8 mouse cellular contexts compared by ENCODE assay signal in genomic region chr16:5700731-5701255, GRCm38 (mm10).
A peak's percentile ranks its signal among the peaks of the same experiment; 100 is the strongest.
DNase-seq lines count a peak whose midpoint lies in the region; ATAC-seq and TF ChIP-seq lines count a peak whose summit lies in the region.

No protein-coding gene starts in this region.

- H3K27me3 ChIP-seq in forebrain, embryonic 11.5 days (ENCODE audit: control insufficient read depth, insufficient read depth, low read length), result no peaks in the 10 kb centered on the region
- H3K27me3 ChIP-seq in forebrain, embryonic 15.5 days, result no peaks in the 10 kb centered on the region
- no peaks in the 10 kb centered on the region for H3K27me3 ChIP-seq in midbrain, postnatal 0 days (ENCODE audit: insufficient read depth, low read length)
- H3K27me3 ChIP-seq in midbrain, embryonic 15.5 days (replicated peaks), result no peaks in the 10 kb centered on the region
- H3K27me3 ChIP-seq in hindbrain, embryonic 11.5 days (ENCODE audit: control insufficient read depth, insufficient read depth, low read length), result no peaks in the 10 kb centered on the region

- H3K36me3 ChIP-seq in forebrain, embryonic 11.5 days (ENCODE audit: control insufficient read depth, insufficient read depth, low read length), result no peaks in the 10 kb centered on the region
- H3K36me3 ChIP-seq in forebrain, embryonic 15.5 days, result no peaks in the 10 kb centered on the region
- H3K36me3 ChIP-seq in midbrain, postnatal 0 days (ENCODE audit: insufficient read depth, low read length), result no peaks in the 10 kb centered on the region
- no peaks in the 10 kb centered on the region for H3K36me3 ChIP-seq in midbrain, embryonic 15.5 days (replicated peaks)
- no peaks in the 10 kb centered on the region for H3K36me3 ChIP-seq in hindbrain, embryonic 11.5 days (ENCODE audit: control insufficient read depth, insufficient read depth, low read length)

- no peaks in the 10 kb centered on the region for H3K4me1 ChIP-seq in forebrain, embryonic 11.5 days (replicated peaks; ENCODE audit: control insufficient read depth, insufficient read depth, low read length)
- no peaks in the 10 kb centered on the region for H3K4me1 ChIP-seq in forebrain, embryonic 15.5 days
- H3K4me1 ChIP-seq in midbrain, postnatal 0 days (ENCODE audit: insufficient read depth, low read length), result no peaks in the 10 kb centered on the region
- 0 out of 2 replicates have a peak, but pooled peaks cover 5% of the 10 kb centered on the region for H3K4me1 ChIP-seq in midbrain, embryonic 15.5 days
- H3K4me1 ChIP-seq in hindbrain, embryonic 11.5 days (replicated peaks; ENCODE audit: control insufficient read depth, insufficient read depth, low read length), result no peaks in the 10 kb centered on the region

- H3K4me2 ChIP-seq in forebrain, embryonic 11.5 days (ENCODE audit: low read depth, low read length, severe bottlenecking), result no peak overlapping the region
- no peak overlapping the region for H3K4me2 ChIP-seq in forebrain, embryonic 15.5 days (replicated peaks)
- no peak overlapping the region for H3K4me2 ChIP-seq in midbrain, postnatal 0 days (ENCODE audit: low read depth, low read length, poor library complexity, severe bottlenecking)
- no peak overlapping the region for H3K4me2 ChIP-seq in midbrain, embryonic 15.5 days
- no peak overlapping the region for H3K4me2 ChIP-seq in hindbrain, embryonic 11.5 days (replicated peaks; ENCODE audit: low read depth, low read length)

- peak; percentile 73 for DNase-seq in forebrain, embryonic 11.5 days (ENCODE audit: low spot score)
- DNase-seq in midbrain, postnatal 0 days (ENCODE audit: low spot score), result peak; percentile 57
- DNase-seq in hindbrain, embryonic 11.5 days (ENCODE audit: low spot score), result peak; percentile 55
- DNase-seq in yolk sac, embryonic 10.5 days (ENCODE audit: low spot score), result peak; percentile 13
- DNase-seq in T-cell, adult 2 months (ENCODE audit: low spot score), result no peak

- H3K4me3 ChIP-seq in forebrain, embryonic 11.5 days (ENCODE audit: low read depth, low read length), result no peak overlapping the region
- H3K4me3 ChIP-seq in forebrain, embryonic 15.5 days, result no peak overlapping the region
- H3K4me3 ChIP-seq in midbrain, postnatal 0 days (ENCODE audit: low read depth, low read length), result no peak overlapping the region
- H3K4me3 ChIP-seq in midbrain, embryonic 15.5 days, result no peak overlapping the region
- no peak overlapping the region for H3K4me3 ChIP-seq in hindbrain, embryonic 11.5 days (ENCODE audit: low read depth, low read length)

- TF ChIP-seq CTCF in midbrain, postnatal 0 days (IDR thresholded peaks at IDR 0.05), result no peak

- no peak overlapping the region for H3K9ac ChIP-seq in forebrain, embryonic 11.5 days (ENCODE audit: low read length)
- H3K9ac ChIP-seq in forebrain, embryonic 15.5 days (replicated peaks), result no peak overlapping the region
- no peak overlapping the region for H3K9ac ChIP-seq in midbrain, postnatal 0 days (replicated peaks; ENCODE audit: low read length, poor library complexity, severe bottlenecking)
- no peak overlapping the region for H3K9ac ChIP-seq in midbrain, embryonic 15.5 days
- H3K9ac ChIP-seq in hindbrain, embryonic 11.5 days (ENCODE audit: low read depth, low read length), result no peak overlapping the region

- ATAC-seq in forebrain, embryonic 11.5 days (replicated peaks; ENCODE audit: low FRiP score), result no peak
- no peak for ATAC-seq in forebrain, embryonic 15.5 days (replicated peaks)
- no peak for ATAC-seq in midbrain, postnatal 0 days (ENCODE audit: low FRiP score)
- ATAC-seq in midbrain, embryonic 15.5 days (replicated peaks), result no peak
- ATAC-seq in hindbrain, embryonic 11.5 days (ENCODE audit: low FRiP score), result no peak
- no peak for ATAC-seq in megakaryocyte-erythroid progenitor cell, adult 5-6 weeks (replicated peaks; ENCODE audit: low FRiP score, low TSS enrichment, poor library complexity, severe bottlenecking)

- WGBS in forebrain, embryonic 11.5 days, result 52% methylated on average over 9 of the region's 9 CpGs
- WGBS in forebrain, embryonic 15.5 days, result 43% methylated on average over 9 of the region's 9 CpGs
- WGBS in midbrain, postnatal 0 days, result 45% methylated on average over 9 of the region's 9 CpGs
- 48% methylated on average over 9 of the region's 9 CpGs for WGBS in midbrain, embryonic 15.5 days
- 61% methylated on average over 9 of the region's 9 CpGs for WGBS in hindbrain, embryonic 11.5 days

- no peaks in the 10 kb centered on the region for H3K9me3 ChIP-seq in forebrain, embryonic 11.5 days (ENCODE audit: control insufficient read depth, low read length)
- no peaks in the 10 kb centered on the region for H3K9me3 ChIP-seq in forebrain, embryonic 15.5 days
- H3K9me3 ChIP-seq in midbrain, postnatal 0 days (ENCODE audit: low read length), result no peaks in the 10 kb centered on the region
- no peaks in the 10 kb centered on the region for H3K9me3 ChIP-seq in midbrain, embryonic 15.5 days
- no peaks in the 10 kb centered on the region for H3K9me3 ChIP-seq in hindbrain, embryonic 11.5 days (ENCODE audit: control insufficient read depth, low read length)

- H3K27ac ChIP-seq in forebrain, embryonic 11.5 days (ENCODE audit: low read depth, low read length), result no peak overlapping the region
- no peak overlapping the region for H3K27ac ChIP-seq in forebrain, embryonic 15.5 days (replicated peaks)
- no peak overlapping the region for H3K27ac ChIP-seq in midbrain, postnatal 0 days (ENCODE audit: low read depth, low read length)
- no peak overlapping the region for H3K27ac ChIP-seq in midbrain, embryonic 15.5 days
- no peak overlapping the region for H3K27ac ChIP-seq in hindbrain, embryonic 11.5 days (ENCODE audit: low read depth, low read length)
